ENCODE assay signal across 8 mouse cellular contexts in genomic region chr5:32614691-32615090, GRCm38 (mm10). TPM values are rescaled to one million over a fixed set of nuclear protein-coding genes. Genes with fewer than 3 reads are reported as not detected.
A peak's percentile ranks its signal among the peaks of the same experiment; 100 is the strongest.
DNase-seq lines count a peak whose midpoint lies in the region; ATAC-seq and TF ChIP-seq lines count a peak whose summit lies in the region.

No protein-coding gene starts in this region.

- no peak for TF ChIP-seq CTCF in cortical plate, adult 2 months (IDR thresholded peaks at IDR 0.05; ENCODE audit: extremely low read depth, insufficient read depth, low read length)
- no peak for TF ChIP-seq CTCF in heart, postnatal 0 days (IDR thresholded peaks at IDR 0.05; ENCODE audit: low read depth)

- no peaks in the 10 kb centered on the region for H3K9me3 ChIP-seq in lung, embryonic 16.5 days (ENCODE audit: control insufficient read depth, low read length)
- H3K9me3 ChIP-seq in heart, postnatal 0 days (replicated peaks; ENCODE audit: control insufficient read depth, low read length), result no peaks in the 10 kb centered on the region

- peaks cover 14% of the 10 kb centered on the region for H3K4me1 ChIP-seq in lung, embryonic 16.5 days (replicated peaks; ENCODE audit: control insufficient read depth, insufficient read depth, low read length)
- peaks cover 2% of the 10 kb centered on the region; the same call in 1 of the 2 replicates for H3K4me1 ChIP-seq in cortical plate, adult 2 months (ENCODE audit: control insufficient read depth, insufficient read depth, low read length)
- H3K4me1 ChIP-seq in heart, postnatal 0 days (ENCODE audit: control insufficient read depth, insufficient read depth), result peaks cover 15% of the 10 kb centered on the region

- H3K27ac ChIP-seq in lung, embryonic 16.5 days (ENCODE audit: low read length), result peak overlapping the region; percentile 80
- H3K27ac ChIP-seq in cortical plate, adult 2 months (ENCODE audit: insufficient read depth, low read length), result no peak overlapping the region
- peak overlapping the region; percentile 86 for H3K27ac ChIP-seq in heart, postnatal 0 days (ENCODE audit: low read depth)

- no peaks in the 10 kb centered on the region for H3K36me3 ChIP-seq in lung, embryonic 16.5 days (ENCODE audit: control insufficient read depth, insufficient read depth, low read length)
- H3K36me3 ChIP-seq in heart, postnatal 0 days (replicated peaks; ENCODE audit: control insufficient read depth, insufficient read depth, low read length), result no peaks in the 10 kb centered on the region

- WGBS in lung, embryonic 16.5 days, result 39% methylated on average over 4 of the region's 4 CpGs
- WGBS in heart, postnatal 0 days, result 19% methylated on average over 4 of the region's 4 CpGs

- no peak for TF ChIP-seq EP300 in heart, postnatal 0 days (IDR thresholded peaks at IDR 0.05; ENCODE audit: low read depth)

- intact Hi-C loops in left cerebral cortex, postnatal 4 days (cut with DNase I), result no loop called here

- no peak overlapping the region for H3K4me3 ChIP-seq in lung, embryonic 16.5 days (ENCODE audit: low read length)
- no peak overlapping the region for H3K4me3 ChIP-seq in cortical plate, adult 2 months (ENCODE audit: insufficient read depth, low read length)
- peak overlapping the region; percentile 20 for H3K4me3 ChIP-seq in heart, postnatal 0 days (ENCODE audit: low read depth, low read length)

- 0 out of 2 replicates have a peak, but pooled peaks have one; percentile 27 for TF ChIP-seq POLR2A in cortical plate, adult 2 months (IDR thresholded peaks at IDR 0.05; ENCODE audit: extremely low read depth, insufficient read depth, low read length)

- no peak for ATAC-seq in lung, embryonic 16.5 days (ENCODE audit: low read depth)
- 0 out of 2 replicates have a peak, but pooled peaks have one; percentile 13 for ATAC-seq in heart, postnatal 0 days (ENCODE audit: insufficient read depth, low read depth)
- ATAC-seq in erythroblast, adult 5-6 weeks (replicated peaks; ENCODE audit: low FRiP score, poor library complexity, severe bottlenecking), result no peak

- peak overlapping the region; percentile 33; the same call in 1 of the 2 replicates for H3K4me2 ChIP-seq in lung, embryonic 16.5 days (ENCODE audit: low read depth, low read length)
- H3K4me2 ChIP-seq in heart, postnatal 0 days (ENCODE audit: low read depth, low read length), result peak overlapping the region; percentile 55

- H3K27me3 ChIP-seq in lung, embryonic 16.5 days (ENCODE audit: control insufficient read depth, insufficient read depth, low read depth, low read length), result no peaks in the 10 kb centered on the region
- H3K27me3 ChIP-seq in heart, postnatal 0 days (ENCODE audit: control insufficient read depth, insufficient read depth, low read length), result no peaks in the 10 kb centered on the region

- no peak overlapping the region for H3K9ac ChIP-seq in lung, embryonic 16.5 days (ENCODE audit: low read length)
- H3K9ac ChIP-seq in heart, postnatal 0 days (replicated peaks; ENCODE audit: low read depth, low read length), result peak overlapping the region; percentile 35

- no peak for DNase-seq in lung, adult 18-20 months
- DNase-seq in heart, postnatal 0 days (ENCODE audit: low spot score), result peak; percentile 61
- peak; percentile 55 for DNase-seq in left cerebral cortex, postnatal 4 days
- DNase-seq in c-Kit-positive CD71-positive TER-119-positive erythroid progenitor cells, embryonic 14.5 days (ENCODE audit: low spot score), result no peak
- DNase-seq in adrenal gland, postnatal 14 days, result no peak

RNA-seq across cellular contexts. Expression of gene Yes1, which starts 3.7 kb away (rescaled TPM):
- polyA plus RNA-seq in lung, embryonic 16.5 days (2015; fragmentation: Nextera tagmentation; extraction: Ambion mirVana), result 40.4 and 42.4 TPM in 2 replicates
- 5.7 TPM in 2 replicates for polyA plus RNA-seq in cortical plate, adult 2 months (2012; rRNA removed)
- 22.6 and 24.5 TPM in 2 replicates for total RNA-seq in heart, postnatal 0 days (2014; rRNA removed; ENCODE audit: low replicate concordance)
- polyA plus RNA-seq in heart, postnatal 0 days (2015; fragmentation: Nextera tagmentation; extraction: Ambion mirVana), result 19.0 and 20.7 TPM in 2 replicates
- total RNA-seq in left cerebral cortex, postnatal 4 days (2021), result 10 to 100 TPM; 21.5 to 23.1 TPM
- total RNA-seq in erythroblast, adult 5-6 weeks (2015; ENCODE audit: low replicate concordance), result not detected in 2 replicates
- total RNA-seq in erythroblast, adult 5-6 weeks (2017; ENCODE audit: low replicate concordance), result 0.34 and 0.98 TPM in 2 replicates
- 48.5 and 51.4 TPM in 2 replicates for total RNA-seq in adrenal gland, postnatal 14 days (2021)

Comparison
In these comparisons a context has a peak if more than half of its experiments do, and no peak if none do; other contexts are left out.
1. DNase-seq: peak in heart, postnatal 0 days (single experiment) and left cerebral cortex, postnatal 4 days (single experiment); none in lung, adult 18-20 months (0 of 2), c-Kit-positive CD71-positive TER-119-positive erythroid progenitor cells, embryonic 14.5 days (single experiment) and adrenal gland, postnatal 14 days (single experiment).
2. RNA of gene Yes1, which starts 3.7 kb away (total RNA-seq): 48.5 to 51.4 TPM in adrenal gland, postnatal 14 days, 22.6 to 24.5 TPM in heart, postnatal 0 days and 21.5 to 23.1 TPM in left cerebral cortex, postnatal 4 days; 0.34 to 0.98 TPM in erythroblast, adult 5-6 weeks; every median in the first group is over 10 times any median in the second.